Comparison of ENCODE assay signal across 12 mouse cellular contexts in the genomic region with DNA sequence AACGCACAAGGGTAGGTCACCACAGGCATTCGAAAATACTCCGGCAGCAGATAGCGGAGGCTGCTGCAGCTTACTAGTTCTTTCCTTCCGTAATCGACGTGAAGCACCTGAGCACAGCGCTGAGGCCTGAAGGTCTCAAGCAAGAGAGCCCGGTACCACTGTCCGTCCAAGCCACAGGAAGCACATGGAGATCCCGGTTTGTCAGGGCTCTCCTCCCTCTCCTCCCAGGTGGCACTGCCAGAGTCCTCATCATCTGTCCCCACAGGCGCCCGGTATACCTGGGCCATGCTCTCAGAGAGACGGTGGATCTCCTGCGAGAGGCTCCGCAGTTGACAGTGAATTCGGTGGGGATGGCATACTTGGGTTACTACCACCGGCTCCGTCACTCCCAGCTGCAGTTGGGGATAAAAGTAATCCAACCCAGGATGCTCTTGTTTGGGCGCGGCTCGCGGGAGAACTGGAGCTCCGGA. TPM values are rescaled to one million over a fixed set of nuclear protein-coding genes. Genes with fewer than 3 reads are reported as not detected.
A peak's percentile ranks its signal among the peaks of the same experiment; 100 is the strongest.
DNase-seq lines count a peak whose midpoint lies in the region; ATAC-seq lines count a peak whose summit lies in the region.
"Had no signal": no experiment of that assay in that cellular context is flagged by ENCODE, and none has a peak within 500 bp of the region (broad histone marks: within the 10 kb centered on the region; RNA-seq: fewer than 3 reads in every experiment).

No protein-coding gene starts in this region.

- no peaks in the 10 kb centered on the region for H3K9me3 ChIP-seq in liver, embryonic 15.5 days (replicated peaks)
- no peaks in the 10 kb centered on the region for H3K9me3 ChIP-seq in stomach, embryonic 16.5 days (replicated peaks; ENCODE audit: control insufficient read depth, low read length)

- H3K4me1 ChIP-seq in liver, embryonic 15.5 days (replicated peaks) = peaks cover 3% of the 10 kb centered on the region; the same call in 1 of the 2 replicates
- H3K4me1 ChIP-seq in stomach, embryonic 16.5 days (ENCODE audit: control insufficient read depth, insufficient read depth, low read length) = peaks cover 12% of the 10 kb centered on the region; the same call in 1 of the 2 replicates

- no peak overlapping the region for H3K27ac ChIP-seq in liver, embryonic 15.5 days (replicated peaks)
- no peak overlapping the region for H3K27ac ChIP-seq in stomach, embryonic 16.5 days (ENCODE audit: low read length)

- 21% methylated on average over 24 of the region's 24 CpGs for WGBS in liver, embryonic 15.5 days (ENCODE audit: insufficient replicate concordance)
- 21% methylated on average over 24 of the region's 24 CpGs for WGBS in stomach, embryonic 16.5 days

- DNase-seq in frontal cortex, postnatal 25 days (ENCODE audit: low spot score in 2 of 2) = no peak
- DNase-seq in retina, postnatal 1 day = peak; percentile 15
- no peak for DNase-seq in retina, embryonic 14.5 days (ENCODE audit: low spot score)
- DNase-seq in spleen, adult 18-20 months = no peak
- no peak for DNase-seq in adrenal gland, postnatal 10 days
- DNase-seq: cerebellum, adult 9-11 months; thymus, postnatal 14 days had no signal

- H3K9ac ChIP-seq in liver, embryonic 15.5 days = no peak overlapping the region
- no peak overlapping the region for H3K9ac ChIP-seq in stomach, embryonic 16.5 days (ENCODE audit: low read length)

- peaks cover 47% of the 10 kb centered on the region for H3K27me3 ChIP-seq in liver, embryonic 15.5 days
- peaks cover 32% of the 10 kb centered on the region for H3K27me3 ChIP-seq in stomach, embryonic 16.5 days (ENCODE audit: control insufficient read depth, insufficient read depth, low read length)

- no peaks in the 10 kb centered on the region for H3K36me3 ChIP-seq in liver, embryonic 15.5 days (replicated peaks)
- H3K36me3 ChIP-seq in stomach, embryonic 16.5 days (ENCODE audit: control insufficient read depth, insufficient read depth, low read length) = no peaks in the 10 kb centered on the region

- peak overlapping the region; percentile 43; the same call in 1 of the 2 replicates for H3K4me2 ChIP-seq in liver, embryonic 15.5 days
- peak overlapping the region; percentile 57 for H3K4me2 ChIP-seq in stomach, embryonic 16.5 days (ENCODE audit: low read depth, low read length)

- H3K4me3 ChIP-seq in liver, embryonic 15.5 days (replicated peaks) = no peak overlapping the region
- peak overlapping the region; percentile 33 for H3K4me3 ChIP-seq in stomach, embryonic 16.5 days (replicated peaks; ENCODE audit: low read length)
- H3K4me3 ChIP-seq: myocyte had no signal

- peak; percentile 19; the same call in 1 of the 2 replicates for ATAC-seq in frontal cortex, adult (ENCODE audit: low TSS enrichment)
- no peak for ATAC-seq in liver, embryonic 15.5 days (ENCODE audit: insufficient read depth)
- no peak for ATAC-seq in stomach, embryonic 16.5 days (ENCODE audit: insufficient read depth, low FRiP score)

RNA-seq across cellular contexts. Expression of a gene that starts 1.0 kb away (rescaled TPM):
- polyA plus RNA-seq in liver, embryonic 15.5 days (2015; fragmentation: Nextera tagmentation; extraction: Ambion mirVana) = not detected in 2 replicates
- polyA plus RNA-seq in stomach, embryonic 16.5 days (2015; fragmentation: Nextera tagmentation; extraction: Ambion mirVana) = 0.14 TPM in 1 of 2 replicates, not detected in the other
- total RNA-seq in adrenal gland, postnatal 10 days (2021) = not detected
- total RNA-seq: granulocyte monocyte progenitor cell, adult 5-6 weeks had no signal

RNA-seq across cellular contexts. Expression of a gene that starts 38.0 kb away (rescaled TPM):
- 1.4 and 1.6 TPM in 2 replicates for polyA plus RNA-seq in liver, embryonic 15.5 days (2015; fragmentation: Nextera tagmentation; extraction: Ambion mirVana)
- polyA plus RNA-seq in stomach, embryonic 16.5 days (2015; fragmentation: Nextera tagmentation; extraction: Ambion mirVana) = 15.0 and 20.2 TPM in 2 replicates
- 1 to 10 TPM; 3.1 to 6.7 TPM for total RNA-seq in adrenal gland, postnatal 10 days (2021)

RNA-seq across cellular contexts. Expression of a gene that starts 38.2 kb away (rescaled TPM):
- polyA plus RNA-seq in liver, embryonic 15.5 days (2015; fragmentation: Nextera tagmentation; extraction: Ambion mirVana) = 9.6 and 10.2 TPM in 2 replicates
- polyA plus RNA-seq in stomach, embryonic 16.5 days (2015; fragmentation: Nextera tagmentation; extraction: Ambion mirVana) = 26.3 and 28.0 TPM in 2 replicates
- total RNA-seq in adrenal gland, postnatal 10 days (2021) = 10 to 100 TPM in 1 of 2 experiments, 1 to 10 TPM in 1; 8.0 to 10.9 TPM
